Mouse (Mus musculus): ENCODE measurements around the gene Izumo4. TPM values are rescaled to one million over a fixed set of nuclear protein-coding genes. Genes with fewer than 3 reads are reported as not detected.

Izumo4 gene
- polyA plus RNA-seq, 1 experiment from 2014 or later: 10.9 TPM

DNA sequence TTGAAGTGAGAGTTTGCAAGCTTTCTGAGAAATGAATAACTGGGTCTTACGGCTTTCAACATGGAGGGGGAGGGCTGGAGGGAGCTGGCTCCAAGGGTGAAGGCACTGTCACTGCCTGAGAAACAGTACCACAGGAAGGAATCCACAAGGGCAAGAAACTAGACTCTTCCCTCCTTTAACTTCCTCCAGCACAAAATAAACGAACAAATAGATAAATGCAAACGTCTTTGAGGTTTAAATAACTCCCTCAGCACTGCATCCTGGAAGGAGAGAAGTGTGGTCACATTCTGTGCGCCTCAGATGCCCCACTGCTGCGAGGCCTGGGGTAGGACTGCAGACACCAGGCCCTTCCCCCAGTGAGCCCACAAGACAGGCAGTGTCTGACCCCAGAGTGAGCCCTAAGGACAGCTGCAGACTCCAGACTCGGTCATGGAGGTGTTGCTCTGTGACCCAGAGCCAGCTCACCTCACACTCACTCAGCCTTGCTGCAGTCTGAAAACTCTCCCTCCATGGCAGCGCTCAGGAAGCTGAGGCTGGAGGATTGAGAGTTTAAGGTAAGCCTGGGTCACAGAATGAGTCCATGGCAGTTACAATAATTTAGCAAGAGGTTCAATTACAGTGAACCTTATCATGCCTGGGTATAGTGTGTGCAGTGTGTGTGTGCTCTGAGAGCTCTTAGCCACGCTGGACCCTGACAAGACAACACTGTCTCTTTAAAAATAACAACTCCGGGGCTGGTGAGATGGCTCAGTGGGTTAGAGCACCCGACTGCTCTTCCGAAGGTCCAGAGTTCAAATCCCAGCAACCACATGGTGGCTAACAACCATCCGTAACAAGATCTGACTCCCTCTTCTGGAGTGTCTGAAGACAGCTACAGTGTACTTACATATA, 5.2 kb upstream of the Izumo4 start:
- Histone ChIP-seq H3K27me3 (ENCODE audit: poor library complexity, severe bottlenecking) (no peaks in the 10 kb centered on the region), H3K9me3 (no peaks in the 10 kb centered on the region), H3K27ac (no peak overlapping the region), H3K4me1 (peaks cover 41% of the 10 kb centered on the region), H3K4me3 (no peak overlapping the region), H3K36me3 (replicated peaks) (peaks cover 34% of the 10 kb centered on the region)
- no peak for DNase-seq (ENCODE audit: extremely low spot score, low spot score)
- WGBS: 78% methylated on average over 12 of the region's 12 CpGs

DNA sequence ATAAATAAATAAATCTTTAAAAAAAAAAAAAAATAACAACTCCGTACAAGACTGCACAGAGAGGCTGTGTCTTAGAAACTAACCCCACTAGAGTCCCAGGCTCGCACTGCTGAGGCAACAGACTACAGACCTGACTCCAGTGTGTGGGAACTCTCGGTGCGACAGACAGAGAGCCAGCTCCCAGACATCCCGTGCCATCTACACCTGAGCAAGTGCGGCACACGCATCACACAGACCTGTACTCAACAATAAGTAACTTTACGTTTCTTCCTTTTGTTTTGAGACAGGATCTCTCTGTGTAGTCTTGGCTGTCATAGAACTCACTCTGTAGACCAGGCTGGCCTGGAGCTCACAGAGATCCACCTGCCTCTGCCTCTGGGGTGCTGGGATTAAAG, 4.6 kb upstream of the Izumo4 start:
- Histone ChIP-seq H3K27ac (no peak overlapping the region), H3K9me3 (no peaks in the 10 kb centered on the region), H3K27me3 (ENCODE audit: poor library complexity, severe bottlenecking) (no peaks in the 10 kb centered on the region), H3K4me1 (peaks cover 43% of the 10 kb centered on the region), H3K4me3 (0 out of 2 replicates have a peak overlapping the region, but pooled peaks have one; percentile 1), H3K36me3 (replicated peaks) (peaks cover 34% of the 10 kb centered on the region)
- WGBS: 93% methylated on average over 8 of the region's 8 CpGs
- DNase-seq (ENCODE audit: extremely low spot score, low spot score): no peak

DNA sequence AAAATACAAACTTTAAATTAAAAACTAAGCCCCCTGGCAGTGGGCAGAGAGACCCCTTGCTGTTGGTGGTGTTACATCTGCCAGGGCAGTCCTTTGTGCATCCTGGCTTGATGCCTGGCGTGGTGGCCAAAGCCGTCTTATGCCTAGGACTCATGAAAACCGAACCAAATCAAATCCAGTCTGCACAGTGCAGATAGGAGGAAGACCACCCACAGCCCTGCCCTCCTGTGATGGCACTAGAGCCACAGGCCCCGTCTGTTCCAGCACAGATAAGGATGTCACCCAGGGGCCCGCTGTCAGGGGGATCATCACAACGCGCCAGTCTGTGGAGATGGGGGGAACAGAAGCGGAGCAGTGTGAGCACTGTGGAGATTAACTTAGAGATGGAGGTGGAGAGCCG, 4.2 kb upstream of the Izumo4 start:
- Histone ChIP-seq H3K4me3 (0 out of 2 replicates have a peak overlapping the region, but pooled peaks have one; percentile 1), H3K4me1 (peaks cover 47% of the 10 kb centered on the region), H3K36me3 (replicated peaks) (peaks cover 34% of the 10 kb centered on the region), H3K27ac (peak overlapping the region; percentile 45), H3K9me3 (no peaks in the 10 kb centered on the region), H3K27me3 (ENCODE audit: poor library complexity, severe bottlenecking) (no peaks in the 10 kb centered on the region)
- WGBS: 85% methylated on average over 9 of the region's 9 CpGs
- DNase-seq (ENCODE audit: extremely low spot score, low spot score): no peak

DNA sequence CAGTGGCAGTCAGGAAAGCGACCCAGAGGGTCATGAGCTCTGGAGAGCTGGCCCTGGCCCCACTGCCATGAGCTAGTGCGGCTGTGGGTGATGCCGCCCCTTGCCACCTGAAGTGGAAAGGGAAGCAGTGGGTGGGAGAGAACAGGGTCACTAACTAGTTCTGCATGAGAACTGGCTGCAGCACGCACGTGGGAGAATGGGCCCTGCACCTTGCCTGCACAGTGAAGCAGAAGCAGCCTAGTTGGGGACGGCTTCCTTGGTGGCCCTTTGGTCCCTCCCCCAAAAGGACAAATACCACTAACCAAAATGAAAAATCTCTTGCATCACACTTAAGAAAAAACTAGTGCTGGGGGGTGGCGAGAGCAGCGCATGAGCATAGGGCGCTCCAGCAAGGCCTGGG, 3.4 kb upstream of the Izumo4 start:
- peak overlapping the region; percentile 45 for H3K27ac ChIP-seq
- peaks cover 55% of the 10 kb centered on the region for H3K4me1 ChIP-seq
- H3K9me3 ChIP-seq: no peaks in the 10 kb centered on the region
- DNase-seq (ENCODE audit: extremely low spot score, low spot score): no peak
- 90% methylated on average over 9 of the region's 9 CpGs for WGBS
- H3K36me3 ChIP-seq (replicated peaks): peaks cover 33% of the 10 kb centered on the region
- peak overlapping the region; percentile 7; the same call in 1 of the 2 replicates for H3K4me3 ChIP-seq
- no peaks in the 10 kb centered on the region for H3K27me3 ChIP-seq (ENCODE audit: poor library complexity, severe bottlenecking)

DNA sequence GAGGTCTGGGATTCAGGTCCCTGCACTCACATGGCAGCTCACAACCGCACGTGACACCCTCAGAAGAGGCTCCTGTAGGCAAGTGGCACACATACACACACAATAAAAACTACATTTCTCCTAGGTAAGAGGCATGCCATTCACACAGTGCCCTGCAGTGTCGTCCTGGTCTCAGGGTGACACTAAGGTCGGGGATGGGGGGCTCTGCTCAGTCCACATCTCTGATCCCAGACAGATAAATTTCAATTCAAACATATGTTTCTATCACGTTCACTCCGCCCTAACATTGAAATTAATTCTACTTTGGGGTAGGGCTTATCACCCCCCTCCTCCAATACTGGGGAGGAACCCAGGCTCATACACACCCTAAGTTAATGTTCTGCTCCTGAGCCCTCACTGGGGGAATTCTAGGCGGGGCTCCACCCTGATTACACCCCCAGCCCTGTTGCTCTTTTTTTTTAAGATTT, 1.9 kb upstream of the Izumo4 start:
- no peak overlapping the region for H3K27ac ChIP-seq
- 88% methylated on average over 7 of the region's 7 CpGs for whole genome bisulfite sequencing
- peaks cover 66% of the 10 kb centered on the region for H3K4me1 ChIP-seq
- H3K27me3 ChIP-seq (ENCODE audit: poor library complexity, severe bottlenecking): no peaks in the 10 kb centered on the region
- H3K4me3 ChIP-seq: peak overlapping the region; percentile 64; the same call in 1 of the 2 replicates
- DNase-seq (ENCODE audit: extremely low spot score, low spot score): no peak
- no peaks in the 10 kb centered on the region for H3K9me3 ChIP-seq
- H3K36me3 ChIP-seq (replicated peaks): peaks cover 26% of the 10 kb centered on the region

DNA sequence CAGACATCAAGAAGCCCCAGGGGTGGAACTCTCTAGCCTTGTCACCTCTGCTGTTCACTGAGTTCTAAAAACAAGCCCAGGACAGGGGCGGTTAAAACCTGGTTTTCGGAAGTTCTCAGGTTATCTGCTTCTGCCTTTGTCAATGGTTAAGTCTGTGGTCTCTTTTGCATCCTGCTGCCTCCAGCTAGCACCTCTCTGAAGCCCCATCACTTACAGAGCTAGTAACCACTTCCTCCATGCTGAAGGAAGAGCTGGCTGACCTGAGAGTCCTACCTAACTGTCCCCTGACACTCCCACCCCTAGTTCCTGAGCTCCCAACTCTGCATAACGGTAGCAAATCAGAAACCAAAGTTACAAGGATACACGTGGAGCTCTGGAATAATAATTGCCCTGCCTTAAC, 1.3 kb upstream of the Izumo4 start:
- Histone ChIP-seq H3K9me3 (no peaks in the 10 kb centered on the region), H3K27ac (peak overlapping the region; percentile 83), H3K4me1 (peaks cover 66% of the 10 kb centered on the region), H3K36me3 (replicated peaks) (peaks cover 30% of the 10 kb centered on the region), H3K4me3 (peak overlapping the region; percentile 64), H3K27me3 (ENCODE audit: poor library complexity, severe bottlenecking) (no peaks in the 10 kb centered on the region)
- no peak for DNase-seq (ENCODE audit: extremely low spot score, low spot score)
- WGBS: 51% methylated on average over 4 of the region's 4 CpGs

DNA sequence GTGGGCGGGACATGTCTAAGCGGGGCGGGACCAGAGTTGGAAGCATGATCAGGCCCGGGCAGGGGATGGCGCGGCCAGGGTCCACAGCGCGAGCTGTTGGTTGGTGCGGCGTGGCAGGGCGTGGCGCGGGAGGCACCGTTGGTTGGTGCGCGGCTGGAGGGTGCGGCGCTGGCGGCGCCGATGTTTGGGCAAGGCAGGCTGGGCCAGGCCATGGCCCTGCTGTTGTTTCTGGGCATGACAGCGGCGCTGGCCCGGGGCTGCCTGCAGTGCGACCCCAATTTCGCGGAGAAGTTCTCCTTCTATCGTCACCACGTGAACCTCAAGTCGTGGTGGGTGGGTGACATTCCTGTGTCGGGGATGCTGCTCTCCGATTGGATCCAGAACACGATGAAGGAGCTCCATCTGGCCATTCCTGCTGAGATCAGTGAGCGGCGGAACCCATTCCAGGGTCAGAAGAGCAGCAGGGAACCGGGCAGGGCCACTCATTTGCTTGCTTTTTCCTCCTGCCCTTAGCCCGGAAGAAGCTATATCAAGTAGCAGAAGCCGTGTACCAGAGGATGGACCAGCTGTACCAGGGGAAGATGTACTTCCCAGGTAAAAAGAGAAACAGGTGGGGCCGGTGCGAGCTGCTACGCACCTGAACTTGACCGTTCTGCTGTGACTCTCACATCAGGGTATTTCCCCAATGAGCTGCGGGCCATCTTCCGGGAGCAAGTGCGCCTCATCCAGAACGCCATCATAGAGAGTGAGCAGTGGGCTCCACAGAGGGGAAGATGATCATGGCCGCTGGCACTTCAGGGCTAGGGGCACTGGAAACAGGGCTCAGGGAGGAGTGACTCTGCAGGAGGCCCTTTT, 779 bp downstream of the Izumo4 start:
- DNase-seq (ENCODE audit: extremely low spot score, low spot score): peak; percentile 94
- H3K27ac ChIP-seq: peak overlapping the region; percentile 83
- 2% methylated on average over 47 of the region's 47 CpGs for WGBS
- H3K4me1 ChIP-seq: peaks cover 53% of the 10 kb centered on the region
- H3K9me3 ChIP-seq: no peaks in the 10 kb centered on the region
- no peaks in the 10 kb centered on the region for H3K27me3 ChIP-seq (ENCODE audit: poor library complexity, severe bottlenecking)
- peak overlapping the region; percentile 64 for H3K4me3 ChIP-seq
- peaks cover 44% of the 10 kb centered on the region for H3K36me3 ChIP-seq (replicated peaks)

DNA sequence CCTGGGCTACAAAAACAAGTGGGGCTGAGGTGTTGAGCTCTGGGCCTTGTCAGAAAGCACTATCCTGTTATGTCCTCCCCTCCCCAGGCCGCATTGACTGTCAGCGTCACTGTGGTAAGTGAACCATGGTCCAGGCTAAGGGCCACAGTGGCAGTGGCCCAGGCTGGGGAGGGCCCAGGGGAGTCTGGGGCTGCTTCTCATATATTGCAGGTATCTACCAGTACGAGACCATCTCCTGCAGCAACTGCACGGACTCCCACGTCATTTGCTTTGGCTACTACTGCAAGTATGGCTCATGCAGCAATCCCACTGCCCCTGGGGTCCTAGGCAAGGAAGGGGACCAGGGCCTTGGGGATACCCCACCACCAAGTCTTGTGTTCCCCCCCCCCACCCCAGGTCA, 1.7 kb downstream of the Izumo4 start:
- Histone ChIP-seq H3K4me1 (peaks cover 44% of the 10 kb centered on the region), H3K4me3 (peak overlapping the region; percentile 64; the same call in 1 of the 2 replicates), H3K27ac (peak overlapping the region; percentile 83; the same call in 1 of the 2 replicates), H3K36me3 (replicated peaks) (peaks cover 44% of the 10 kb centered on the region), H3K9me3 (no peaks in the 10 kb centered on the region), H3K27me3 (ENCODE audit: poor library complexity, severe bottlenecking) (no peaks in the 10 kb centered on the region)
- no peak for DNase-seq (ENCODE audit: extremely low spot score, low spot score)
- WGBS: 90% methylated on average over 5 of the region's 5 CpGs

DNA sequence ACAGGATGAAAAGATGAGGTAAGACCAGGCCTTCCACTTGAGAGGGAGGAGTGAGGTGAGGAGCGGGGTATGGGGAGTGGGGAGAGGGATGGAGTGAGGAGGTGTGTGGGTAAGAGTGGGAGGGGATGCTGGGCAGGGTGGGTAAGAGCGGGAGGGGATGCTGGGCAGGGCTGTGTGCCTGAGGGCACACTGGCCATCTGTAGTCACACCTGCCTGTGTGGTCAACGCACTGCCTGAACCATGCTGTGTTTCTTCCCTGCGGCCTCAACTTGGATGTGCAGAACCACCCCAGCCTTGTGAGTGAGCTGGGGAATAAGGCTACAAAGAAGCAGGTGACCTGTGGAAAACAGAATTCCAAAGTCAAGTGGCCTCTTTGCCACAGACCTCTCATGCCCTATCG, 2.4 kb downstream of the Izumo4 start:
- Histone ChIP-seq H3K9me3 (no peaks in the 10 kb centered on the region), H3K27ac (no peak overlapping the region), H3K4me1 (peaks cover 43% of the 10 kb centered on the region), H3K27me3 (ENCODE audit: poor library complexity, severe bottlenecking) (no peaks in the 10 kb centered on the region), H3K36me3 (replicated peaks) (peaks cover 46% of the 10 kb centered on the region), H3K4me3 (peak overlapping the region; percentile 15; the same call in 1 of the 2 replicates)
- 87% methylated on average over 5 of the region's 5 CpGs for WGBS
- DNase-seq (ENCODE audit: extremely low spot score, low spot score): no peak

DNA sequence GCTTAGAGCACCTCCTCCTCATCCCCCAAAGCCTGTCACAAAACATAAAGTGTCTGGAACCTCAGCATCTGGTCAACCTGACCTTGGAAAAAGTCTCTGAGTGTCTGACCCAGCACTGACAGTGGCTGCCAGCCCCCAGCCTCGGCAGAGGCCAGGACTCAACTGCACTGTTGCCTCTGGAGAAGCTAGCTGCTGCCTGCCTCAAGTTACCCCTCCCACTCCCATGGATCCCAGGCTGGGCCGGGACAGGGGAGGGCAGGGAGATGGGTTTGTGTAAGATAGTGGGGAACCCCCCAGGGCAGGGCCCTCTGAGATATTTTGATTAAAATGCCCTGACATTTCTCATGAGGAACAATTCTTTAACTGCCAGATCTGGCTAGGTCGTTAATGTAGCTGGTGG, 3.0 kb downstream of the Izumo4 start:
- H3K36me3 ChIP-seq (replicated peaks): peaks cover 52% of the 10 kb centered on the region
- H3K27ac ChIP-seq: no peak overlapping the region
- DNase-seq (ENCODE audit: extremely low spot score, low spot score): no peak
- 72% methylated on average over 3 of the region's 3 CpGs for WGBS
- H3K9me3 ChIP-seq: no peaks in the 10 kb centered on the region
- H3K4me3 ChIP-seq: peak overlapping the region; percentile 15; the same call in 1 of the 2 replicates
- H3K4me1 ChIP-seq: peaks cover 41% of the 10 kb centered on the region
- H3K27me3 ChIP-seq (ENCODE audit: poor library complexity, severe bottlenecking): no peaks in the 10 kb centered on the region

DNA sequence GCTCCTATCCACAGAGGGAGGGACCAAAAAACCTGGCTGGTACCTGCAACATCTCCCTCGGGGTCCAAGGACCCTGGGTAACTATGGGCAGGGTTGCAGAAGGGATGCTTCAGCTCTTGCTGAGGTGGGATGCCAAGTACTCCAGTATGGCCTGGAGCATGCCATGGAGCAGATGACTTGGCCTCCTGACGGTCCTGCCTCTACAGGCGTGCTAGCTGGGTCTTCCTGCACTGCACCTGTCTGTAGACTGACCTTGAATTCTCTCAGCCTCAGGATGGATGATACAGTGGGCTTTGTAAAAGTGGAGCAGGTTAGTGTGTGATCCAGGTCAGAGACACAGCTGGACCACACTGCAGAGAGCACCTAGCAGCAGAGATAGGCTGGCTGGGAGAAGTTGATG, 3.5 kb downstream of the Izumo4 start:
- peaks cover 57% of the 10 kb centered on the region for H3K36me3 ChIP-seq (replicated peaks)
- DNase-seq (ENCODE audit: extremely low spot score, low spot score): no peak
- no peak overlapping the region for H3K27ac ChIP-seq
- no peaks in the 10 kb centered on the region for H3K9me3 ChIP-seq
- H3K4me3 ChIP-seq: no peak overlapping the region
- no peaks in the 10 kb centered on the region for H3K27me3 ChIP-seq (ENCODE audit: poor library complexity, severe bottlenecking)
- 72% methylated on average over 3 of the region's 3 CpGs for WGBS
- peaks cover 36% of the 10 kb centered on the region for H3K4me1 ChIP-seq

DNA sequence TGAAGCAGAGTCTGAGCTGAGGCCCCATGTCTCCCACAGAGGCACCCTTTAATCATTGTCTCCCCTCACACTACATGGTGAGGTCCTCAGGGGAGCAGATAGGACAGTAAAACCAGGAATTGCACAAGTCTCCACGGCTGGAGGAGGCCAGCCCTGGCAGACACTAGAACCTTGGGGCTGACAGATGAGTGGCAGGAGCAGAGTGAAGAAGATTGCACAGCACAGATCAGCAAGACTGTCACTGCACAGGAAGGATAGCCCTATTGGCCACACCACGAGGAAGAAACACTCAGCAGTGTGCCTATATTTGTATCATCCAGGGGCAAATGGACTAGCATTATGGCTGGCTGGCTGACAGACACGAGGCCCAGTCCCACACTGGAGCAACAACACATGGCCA, 8.8 kb downstream of the Izumo4 start:
- H3K4me3 ChIP-seq: no peak overlapping the region
- no peaks in the 10 kb centered on the region for H3K9me3 ChIP-seq
- peaks cover 100% of the 10 kb centered on the region for H3K36me3 ChIP-seq (replicated peaks)
- no peak for DNase-seq (ENCODE audit: extremely low spot score, low spot score)
- H3K27ac ChIP-seq: no peak overlapping the region
- WGBS: 90% methylated on average over 3 of the region's 3 CpGs
- no peaks in the 10 kb centered on the region for H3K4me1 ChIP-seq
- no peaks in the 10 kb centered on the region for H3K27me3 ChIP-seq (ENCODE audit: poor library complexity, severe bottlenecking)
